Mouse (Mus musculus) C2C12 (cell line): ENCODE measurements around the gene Gm3409. TPM values are rescaled to one million over a fixed set of nuclear protein-coding genes. Genes with fewer than 3 reads are reported as not detected.
"Not testable (repeated sequence)": the region's sequence is repeated elsewhere in the genome, so short reads cannot be mapped to it uniquely, and the experiment has no call there.

Experiments
- H3K27me3 ChIP-seq: one replicate; pipeline ENCODE4 v1.6.1; 2011; ENCODE audit not compliant: control insufficient read depth, insufficient read depth, insufficient read length
- H3K36me3 ChIP-seq: one replicate; pipeline ENCODE4 v1.6.1; 2011; ENCODE audit not compliant: control insufficient read depth, insufficient read depth
- H3K4me3 ChIP-seq: one replicate; pipeline ENCODE4 v1.5.1; 2011; ENCODE audit warnings: mild to moderate bottlenecking, control low read depth; ENCODE audit not compliant: poor library complexity, insufficient read depth, severe bottlenecking
- H3K79me2 ChIP-seq: one replicate; pipeline ENCODE4 v1.6.1; 2011; ENCODE audit not compliant: control insufficient read depth, insufficient read depth
- H3K79me3 ChIP-seq: one replicate; pipeline ENCODE4 v1.6.1; 2011; ENCODE audit warnings: low read depth, control low read depth
- H3ac ChIP-seq: one replicate; pipeline ENCODE3; 2011; ENCODE audit warnings: low read depth; ENCODE audit not compliant: control insufficient read depth, insufficient read length
- CTCF ChIP-seq: IDR thresholded peaks from one replicate; pipeline ENCODE4 v1.5.1; 2011; ENCODE audit not compliant: control insufficient read depth, insufficient read depth, insufficient read length
- FOSL1 ChIP-seq: IDR thresholded peaks from one replicate; pipeline ENCODE4 v1.8.0; 2011; ENCODE audit warnings: mild to moderate bottlenecking, low read length; ENCODE audit not compliant: poor library complexity, insufficient read depth, severe bottlenecking
- MYOD1 ChIP-seq: IDR thresholded peaks from one replicate; pipeline ENCODE4 v1.6.1; 2011; ENCODE audit warnings: low read depth; ENCODE audit not compliant: control insufficient read depth, insufficient read length
- MYOG ChIP-seq: IDR thresholded peaks from one replicate; pipeline ENCODE4 v1.6.1; 2011; ENCODE audit not compliant: control insufficient read depth, insufficient read length; ENCODE audit errors: extremely low read depth
- long read RNA-seq, 2 experiments: library from polyadenylated mRNA; unstranded; transcript quantifications; one replicate each; pipeline ENCODE4 v2.0.0; 2019 to 2020
- polyA plus RNA-seq: library from polyadenylated mRNA; unstranded; fragments of >200 nt; fragmentation: generic; extraction: Trizol; gene quantifications from one replicate; pipeline ENCODE4 v1.2.1, GENCODE M21; 2012; ENCODE audit warnings: missing spikeins

Gm3409 gene
- polyA plus RNA-seq: not detected
- long read RNA-seq, experiment 1: 0 reads
- long read RNA-seq, experiment 2: 0 reads

GRCm38 (mm10) chr5:146537347-146537746 lies at the start of gene Gm3409:
Gene Gm3409, plus strand, starts transcription at chr5:146537647.
- not testable (repeated sequence) for H3K4me3 ChIP-seq, H3K27me3 ChIP-seq, H3K79me2 ChIP-seq, H3ac ChIP-seq, H3K36me3 ChIP-seq, H3K79me3 ChIP-seq

GRCm38 (mm10) chr5:146488959-146489358 lies 48.5 kb upstream of the Gm3409 start:
- H3ac ChIP-seq, H3K36me3 ChIP-seq, H3K4me3 ChIP-seq, H3K79me3 ChIP-seq, H3K27me3 ChIP-seq, H3K79me2 ChIP-seq: not testable (repeated sequence)

GRCm38 (mm10) chr5:146491063-146491462 lies 46.4 kb upstream of the Gm3409 start, which contains the start of gene Gm6370:
Gene Gm6370, plus strand, starts transcription at chr5:146491363.
- H3K4me3 ChIP-seq, H3K79me3 ChIP-seq, H3K79me2 ChIP-seq, H3K27me3 ChIP-seq, H3K36me3 ChIP-seq, H3ac ChIP-seq: not testable (repeated sequence)

DNA sequence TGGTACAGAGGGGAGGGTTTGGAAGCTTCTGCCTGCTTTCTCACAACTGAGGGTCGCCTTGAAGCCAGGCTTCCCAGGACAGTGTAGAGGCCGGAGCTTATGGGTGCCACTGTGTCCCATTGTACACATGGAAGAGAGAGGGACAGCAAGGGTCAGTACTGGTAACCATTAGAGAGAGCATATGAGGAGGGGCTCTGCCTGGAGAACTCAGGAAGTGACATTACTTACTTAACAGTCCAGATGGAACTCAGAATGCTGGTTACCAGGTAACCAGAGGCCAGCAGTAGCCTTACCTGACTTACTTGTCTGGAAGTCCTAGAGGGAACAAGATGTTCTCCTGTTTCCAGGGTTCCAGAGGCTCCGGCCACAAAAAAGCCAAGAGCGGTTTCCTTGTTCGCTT lies 35.3 kb upstream of the Gm3409 start, which contains the start of gene 4930449I24Rik:
TSS of gene 4930449I24Rik (plus strand) at position 301 of the 400 bp plus-strand sequence.
- H3K4me3 ChIP-seq, H3K36me3 ChIP-seq, H3K27me3 ChIP-seq, H3K79me2 ChIP-seq, H3ac ChIP-seq, H3K79me3 ChIP-seq: not testable (repeated sequence)

GRCm38 (mm10) chr5:146513823-146514222 lies 23.6 kb upstream of the Gm3409 start, which contains the start of gene Gm3402:
Gene Gm3402, plus strand, starts transcription at chr5:146514123.
- H3K79me3 ChIP-seq, H3K27me3 ChIP-seq, H3K4me3 ChIP-seq, H3ac ChIP-seq, H3K79me2 ChIP-seq, H3K36me3 ChIP-seq: not testable (repeated sequence)

DNA sequence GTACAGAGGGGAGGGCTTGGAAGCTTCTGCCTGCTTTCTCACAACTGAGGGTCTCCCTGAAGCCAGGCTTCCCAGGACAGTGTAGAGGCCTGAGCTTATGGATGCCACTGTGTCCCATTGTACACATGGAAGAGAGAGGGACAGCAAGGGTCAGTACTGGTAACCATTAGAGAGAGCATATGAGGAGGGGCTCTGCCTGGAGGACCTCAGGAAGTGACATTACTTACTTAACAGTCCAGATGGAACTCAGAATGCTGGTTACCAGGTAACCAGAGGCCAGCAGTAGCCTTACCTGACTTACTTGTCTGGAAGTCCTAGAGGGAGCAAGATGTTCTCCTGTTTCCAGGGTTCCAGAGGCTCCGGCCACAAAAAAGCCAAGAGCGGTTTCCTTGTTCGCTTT lies 11.9 kb upstream of the Gm3409 start, which contains the start of gene Gm3404:
TSS of gene Gm3404 (plus strand) at position 301 of the 400 bp plus-strand sequence.
- H3K79me3 ChIP-seq, H3K79me2 ChIP-seq, H3ac ChIP-seq, H3K36me3 ChIP-seq, H3K27me3 ChIP-seq, H3K4me3 ChIP-seq: not testable (repeated sequence)

DNA sequence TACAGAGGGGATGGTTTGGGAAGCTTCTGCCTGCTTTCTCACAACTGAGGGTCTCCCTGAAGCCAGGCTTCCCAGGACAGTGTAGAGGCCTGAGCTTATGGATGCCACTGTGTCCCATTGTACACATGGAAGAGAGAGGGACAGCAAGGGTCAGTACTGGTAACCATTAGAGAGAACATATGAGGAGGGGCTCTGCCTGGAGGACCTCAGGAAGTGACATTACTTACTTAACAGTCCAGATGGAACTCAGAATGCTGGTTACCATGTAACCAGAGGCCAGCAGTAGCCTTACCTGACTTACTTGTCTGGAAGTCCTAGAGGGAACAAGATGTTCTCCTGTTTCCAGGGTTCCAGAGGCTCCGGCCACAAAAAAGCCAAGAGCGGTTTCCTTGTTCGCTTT lies 18.4 kb downstream of the Gm3409 start, which contains the start of gene Gm3415:
TSS of gene Gm3415 (plus strand) at position 301 of the 400 bp plus-strand sequence.
- H3K27me3 ChIP-seq, H3K79me3 ChIP-seq, H3K36me3 ChIP-seq, H3K4me3 ChIP-seq, H3K79me2 ChIP-seq, H3ac ChIP-seq: not testable (repeated sequence)

DNA sequence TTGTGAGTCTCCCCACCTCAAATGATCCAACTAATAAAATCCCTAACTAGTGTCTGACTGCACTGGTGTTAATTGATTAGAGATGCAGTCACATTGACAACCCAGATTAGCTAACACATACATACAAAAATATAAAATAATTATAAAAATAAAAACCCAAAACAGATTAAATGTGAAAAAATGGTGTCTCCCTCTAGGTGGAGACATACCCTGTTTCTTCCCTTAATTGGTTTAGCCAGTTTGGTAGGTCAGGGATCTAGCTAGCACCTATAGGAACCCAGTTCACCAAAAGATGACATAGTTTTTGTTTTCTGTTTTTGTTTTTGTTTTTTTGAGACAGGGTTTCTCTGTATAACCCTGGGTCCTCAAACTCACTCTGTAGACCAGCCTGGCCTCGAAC lies 26.8 kb downstream of the Gm3409 start:
- H3K4me3 ChIP-seq: no peak overlapping the region
- H3ac ChIP-seq: no peak overlapping the region
- no peaks in the 10 kb centered on the region for H3K27me3 ChIP-seq
- no peaks in the 10 kb centered on the region for H3K36me3 ChIP-seq
- no peaks in the 10 kb centered on the region for H3K79me3 ChIP-seq
- H3K79me2 ChIP-seq: no peaks in the 10 kb centered on the region
- TF ChIP-seq FOSL1 (no peak), MYOD1 (no peak), CTCF (no peak), MYOG (no peak)
